ENCODE assay signal across 20 mouse cellular contexts in genomic region chr6:29439251-29439650, GRCm38 (mm10). TPM values are rescaled to one million over a fixed set of nuclear protein-coding genes. Genes with fewer than 3 reads are reported as not detected.
DNase-seq lines count a peak whose midpoint lies in the region; TF ChIP-seq lines count a peak whose summit lies in the region.
"Had no signal": no experiment of that assay in that cellular context is flagged by ENCODE, and none has a peak within 500 bp of the region (broad histone marks: within the 10 kb centered on the region; RNA-seq: fewer than 3 reads in every experiment).

No protein-coding gene starts in this region.

- no peak for TF ChIP-seq POLR2A in thymus, adult 2 months (IDR thresholded peaks at IDR 0.05; ENCODE audit: control insufficient read depth, extremely low read depth, insufficient read depth, low read length, poor library complexity)

- 96% methylated on average over 4 of the region's 4 CpGs for WGBS in thymus, adult 2 months

- H3K27ac ChIP-seq in thymus, adult 2 months (ENCODE audit: control insufficient read depth, insufficient read depth, low read length) = no peak overlapping the region
- H3K27ac ChIP-seq: hindbrain, embryonic 10.5 days; intestine, embryonic 15.5 days; left cerebral cortex, adult 2 months; neural tube, embryonic 15.5 days had no signal

- no peaks in the 10 kb centered on the region; the same call in 1 of the 2 replicates for H3K27me3 ChIP-seq in thymus, adult 2 months (ENCODE audit: control insufficient read depth, insufficient read depth, low read length)

- no peak overlapping the region for H3K4me3 ChIP-seq in thymus, adult 2 months (ENCODE audit: control insufficient read depth, insufficient read depth, low read length)
- H3K4me3 ChIP-seq: hindbrain, embryonic 10.5 days; intestine, embryonic 15.5 days; left cerebral cortex, adult 2 months; megakaryocyte, embryonic 14.5 days; neural tube, embryonic 15.5 days had no signal

- H3K36me3 ChIP-seq in thymus, adult 2 months (ENCODE audit: control insufficient read depth, insufficient read depth, low read length) = no peaks in the 10 kb centered on the region
- H3K36me3 ChIP-seq: hindbrain, embryonic 10.5 days; neural tube, embryonic 15.5 days had no signal

- H3K4me1 ChIP-seq in thymus, adult 2 months (replicated peaks; ENCODE audit: control insufficient read depth, insufficient read depth, low read length) = no peaks in the 10 kb centered on the region

- peak; percentile 45 to 67 for DNase-seq in cerebellum, postnatal 10 days
- no peak for DNase-seq in cerebellum, adult 9-11 months
- peak; percentile 43 for DNase-seq in layer of hippocampus, adult 11-12 months (ENCODE audit: low spot score)
- no peak for DNase-seq in layer of hippocampus, adult 9-11 months
- peak; percentile 83 for DNase-seq in Muller cell, postnatal 12 days (ENCODE audit: inconsistent ontology term)
- peak; percentile 47 to 63 for DNase-seq in gastrocnemius, postnatal 36 days
- no peak for DNase-seq in ovary, postnatal 14 days (ENCODE audit: low spot score)
- no peak for DNase-seq in thymus, adult 2 months
- DNase-seq: adrenal gland, adult 8-10 months; kidney, postnatal 14 days; liver; lung, embryonic 14.5 days; right cerebral cortex, adult 18-20 months had no signal

- TF ChIP-seq CTCF in thymus, adult 2 months (IDR thresholded peaks at IDR 0.05; ENCODE audit: borderline replicate concordance, control insufficient read depth, extremely low read depth, insufficient read depth, low read length, poor library complexity) = no peak

- intact Hi-C loops in gastrocnemius, postnatal 36 days (cut with DNase I) = no loop called here

RNA-seq across cellular contexts. Expression of gene Flnc, which starts 6.2 kb away (rescaled TPM):
- total RNA-seq in gastrocnemius, postnatal 36 days (2021) = 100 to 1,000 TPM; 403 to 438 TPM
- polyA plus RNA-seq in thymus, adult 2 months (2012; rRNA removed) = 0.78 and 2.5 TPM in 2 replicates
- total RNA-seq: monocyte, adult 5-6 weeks had no signal

RNA-seq across cellular contexts. Expression of gene Atp6v1f, which starts 28.3 kb away (rescaled TPM):
- total RNA-seq in gastrocnemius, postnatal 36 days (2021) = 100 to 1,000 TPM in 1 of 2 experiments, 10 to 100 TPM in 1; 94.2 to 103 TPM
- polyA plus RNA-seq in thymus, adult 2 months (2012; rRNA removed) = 294 and 381 TPM in 2 replicates

RNA-seq across cellular contexts. Expression of gene Atp6v1fnb, which starts 32.0 kb away (rescaled TPM):
- not detected for total RNA-seq in gastrocnemius, postnatal 36 days (2021)
- polyA plus RNA-seq in thymus, adult 2 months (2012; rRNA removed) = 0.22 and 0.34 TPM in 2 replicates
- total RNA-seq: monocyte, adult 5-6 weeks had no signal
- polyA plus RNA-seq: embryonic facial prominence, embryonic 11.5 days; hindbrain, embryonic 10.5 days; lung, embryonic 14.5 days had no signal

RNA-seq across cellular contexts. Expression of gene Ccdc136, which starts 43.1 kb away (rescaled TPM):
- total RNA-seq in gastrocnemius, postnatal 36 days (2021) = 10 to 100 TPM; 10.1 to 12.9 TPM
- 0.61 and 1.3 TPM in 2 replicates for polyA plus RNA-seq in thymus, adult 2 months (2012; rRNA removed)

RNA-seq across cellular contexts. Expression of gene Opn1sw, which starts 51.0 kb away (rescaled TPM):
- total RNA-seq in gastrocnemius, postnatal 36 days (2021) = under 1 TPM in 1 of 2 experiments, not detected in 1; 0.35 TPM
- polyA plus RNA-seq in thymus, adult 2 months (2012; rRNA removed) = 0.04 TPM in 1 of 2 replicates, not detected in the other
- total RNA-seq: adrenal gland, adult 8-10 months; monocyte, adult 5-6 weeks had no signal

Comparison
In these comparisons a context has a peak if more than half of its experiments do, and no peak if none do; other contexts are left out.
1. DNase-seq: peak in cerebellum, postnatal 10 days (2 of 2), layer of hippocampus, adult 11-12 months (single experiment), Muller cell, postnatal 12 days (single experiment) and gastrocnemius, postnatal 36 days (2 of 2); none in cerebellum, adult 9-11 months (single experiment), layer of hippocampus, adult 9-11 months (single experiment), ovary, postnatal 14 days (single experiment) and thymus, adult 2 months (single experiment).